14 mouse cellular contexts compared by ENCODE assay signal in the genomic region with DNA sequence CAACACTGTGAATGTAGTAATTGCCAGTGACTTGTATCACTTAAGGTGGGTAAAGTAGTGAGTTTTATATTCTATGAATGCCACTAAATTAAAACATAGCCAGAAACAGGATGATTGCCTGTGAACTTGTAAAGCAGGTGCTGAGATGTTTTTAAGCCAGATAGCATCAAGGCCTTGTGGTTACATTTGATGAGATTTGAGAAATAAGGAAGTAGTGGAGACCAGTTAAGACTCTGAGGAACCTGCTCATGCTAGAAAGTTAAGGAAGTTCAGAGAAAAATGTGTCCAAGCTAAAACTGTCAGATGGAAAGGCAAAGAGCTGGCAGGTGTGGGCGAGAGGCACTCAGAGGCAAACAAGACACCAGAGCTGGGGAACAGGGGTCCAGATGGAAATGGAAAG.
"Had no signal": no experiment of that assay in that cellular context is flagged by ENCODE, and none has a peak within 500 bp of the region (broad histone marks: within the 10 kb centered on the region; RNA-seq: fewer than 3 reads in every experiment).

No protein-coding gene starts in this region.

- H3K9me3 ChIP-seq: limb, embryonic 15.5 days; liver, embryonic 12.5 days; midbrain, embryonic 10.5 days had no signal

- H3K4me2 ChIP-seq: limb, embryonic 15.5 days; liver, embryonic 12.5 days had no signal

- ATAC-seq: liver, embryonic 12.5 days had no signal

- H3K27ac ChIP-seq: kidney, postnatal 0 days; limb, embryonic 15.5 days; liver, embryonic 12.5 days; midbrain, embryonic 10.5 days had no signal

- DNase-seq: kidney, adult 9 months; layer of hippocampus, adult 9-11 months; layer of hippocampus, postnatal 36 days; lung, postnatal 14 days; midbrain, embryonic 14.5 days; right cerebral cortex, adult 18-20 months; right cerebral cortex, postnatal 25 days; thymus, adult 2 months; thymus, postnatal 36 days had no signal

- H3K4me1 ChIP-seq: limb, embryonic 15.5 days; liver, embryonic 12.5 days; midbrain, embryonic 10.5 days had no signal

- H3K9ac ChIP-seq: limb, embryonic 15.5 days; liver, embryonic 12.5 days; lung, embryonic 14.5 days had no signal

- H3K4me3 ChIP-seq: limb, embryonic 15.5 days; liver, embryonic 12.5 days; midbrain, embryonic 10.5 days had no signal

- H3K27me3 ChIP-seq: limb, embryonic 15.5 days; liver, embryonic 12.5 days had no signal
